In genomic region chr16:14159746-14160131, GRCm38 (mm10) we compare ENCODE assay signal across 8 mouse cellular contexts. TPM values are rescaled to one million over a fixed set of nuclear protein-coding genes. Genes with fewer than 3 reads are reported as not detected.
DNase-seq lines count a peak whose midpoint lies in the region; ATAC-seq and TF ChIP-seq lines count a peak whose summit lies in the region.

No protein-coding gene starts in this region.

- H3K36me3 ChIP-seq in G1E (replicated peaks): peaks cover 13% of the 10 kb centered on the region
- no peaks in the 10 kb centered on the region for H3K36me3 ChIP-seq in forebrain, embryonic 10.5 days (replicated peaks)
- no peaks in the 10 kb centered on the region for H3K36me3 ChIP-seq in lung, embryonic 15.5 days

- H3K27ac ChIP-seq in forebrain, embryonic 10.5 days: peak overlapping the region; percentile 94
- H3K27ac ChIP-seq in lung, embryonic 15.5 days: peak overlapping the region; percentile 97

- DNase-seq in G1E (ENCODE audit: low spot score): peak; percentile 33
- DNase-seq in brain, embryonic 18.5 days (ENCODE audit: low read depth, low spot score): peak; percentile 60
- DNase-seq in forebrain, embryonic 10.5 days (ENCODE audit: extremely low spot score, low spot score): no peak
- peak; percentile 82 to 88 for DNase-seq in heart, postnatal 10 days
- peak; percentile 55 to 91 for DNase-seq in layer of hippocampus, adult 18-20 months (ENCODE audit: low spot score in 2 of 2)
- peak; percentile 48 for DNase-seq in ovary, postnatal 10 days (ENCODE audit: low spot score)
- DNase-seq in thymus, postnatal 10 days (ENCODE audit: low spot score in 2 of 2): peak; percentile 77 to 78

- peak overlapping the region; percentile 89 for H3K4me3 ChIP-seq in G1E (ENCODE audit: low read depth, low read length)
- peak overlapping the region; percentile 80 for H3K4me3 ChIP-seq in forebrain, embryonic 10.5 days
- H3K4me3 ChIP-seq in lung, embryonic 15.5 days: peak overlapping the region; percentile 65

- H3K9ac ChIP-seq in lung, embryonic 15.5 days: peak overlapping the region; percentile 57

- intact Hi-C loops in heart, postnatal 10 days (cut with DNase I): loop anchor here (5.0 to 10.0 kb wide), 4 partner anchors 158 to 485 kb away; partner anchors contain the start of genes 3110001I22Rik, Bfar, Fopnl and Mpv17l

- no peaks in the 10 kb centered on the region for H3K27me3 ChIP-seq in G1E (ENCODE audit: insufficient read depth, low read length)
- no peaks in the 10 kb centered on the region for H3K27me3 ChIP-seq in forebrain, embryonic 10.5 days (ENCODE audit: poor library complexity, severe bottlenecking)
- no peaks in the 10 kb centered on the region for H3K27me3 ChIP-seq in lung, embryonic 15.5 days

- WGBS in forebrain, embryonic 10.5 days: 0% methylated on average over 10 of the region's 10 CpGs
- WGBS in lung, embryonic 15.5 days: under 1% methylated on average over 10 of the region's 10 CpGs

- TF ChIP-seq CTCF in G1E (IDR thresholded peaks at IDR 0.05; ENCODE audit: low read depth, low read length): peak; percentile 85

- H3K4me1 ChIP-seq in G1E (ENCODE audit: insufficient read depth, low read depth, low read length): peaks cover 51% of the 10 kb centered on the region
- peaks cover 33% of the 10 kb centered on the region for H3K4me1 ChIP-seq in forebrain, embryonic 10.5 days
- H3K4me1 ChIP-seq in lung, embryonic 15.5 days: peaks cover 29% of the 10 kb centered on the region

- H3K9me3 ChIP-seq in G1E (replicated peaks): no peaks in the 10 kb centered on the region
- no peaks in the 10 kb centered on the region for H3K9me3 ChIP-seq in forebrain, embryonic 10.5 days
- no peaks in the 10 kb centered on the region for H3K9me3 ChIP-seq in lung, embryonic 15.5 days

- H3K4me2 ChIP-seq in lung, embryonic 15.5 days: peak overlapping the region; percentile 64

- no peak for ATAC-seq in G1E (ENCODE audit: extremely low read depth, insufficient number of reproducible peaks, low FRiP score, poor library complexity, severe bottlenecking)
- peak; percentile 8; the same call in 1 of the 2 replicates for ATAC-seq in lung, embryonic 15.5 days (ENCODE audit: borderline replicate concordance, extremely low read depth, low FRiP score, low TSS enrichment)

RNA-seq across cellular contexts. Expression of gene Nde1, which starts 3.3 kb away (rescaled TPM):
- total RNA-seq in G1E (2014; fragmentation: Nextera tagmentation) (53.4 and 85.9 TPM in 2 replicates), G1E (2017) (57.7 and 58.2 TPM in 2 replicates)
- 51.1 and 54.6 TPM in 2 replicates for polyA plus RNA-seq in G1E (2012)
- polyA plus RNA-seq in forebrain, embryonic 10.5 days (2016; fragmentation: Nextera tagmentation; extraction: Ambion mirVana): 214 and 215 TPM in 2 replicates
- total RNA-seq in heart, postnatal 10 days (2021): 10 to 100 TPM; 34.8 to 39.2 TPM
- total RNA-seq in layer of hippocampus, adult 18-20 months (2021): 10 to 100 TPM; 29.0 TPM
- 137 and 143 TPM in 2 replicates for polyA plus RNA-seq in lung, embryonic 15.5 days (2015; fragmentation: Nextera tagmentation; extraction: Ambion mirVana)

RNA-seq across cellular contexts. Expression of gene Marf1, which starts 3.4 kb away (rescaled TPM):
- total RNA-seq in G1E (2014; fragmentation: Nextera tagmentation) (71.2 and 75.4 TPM in 2 replicates), G1E (2017) (28.5 and 32.3 TPM in 2 replicates)
- polyA plus RNA-seq in G1E (2012): 1.8 and 3.3 TPM in 2 replicates
- 14.6 TPM in 2 replicates for polyA plus RNA-seq in forebrain, embryonic 10.5 days (2016; fragmentation: Nextera tagmentation; extraction: Ambion mirVana)
- total RNA-seq in heart, postnatal 10 days (2021): 10 to 100 TPM; 24.4 to 28.5 TPM
- total RNA-seq in layer of hippocampus, adult 18-20 months (2021): 100 to 1,000 TPM; 131 to 142 TPM
- polyA plus RNA-seq in lung, embryonic 15.5 days (2015; fragmentation: Nextera tagmentation; extraction: Ambion mirVana): 15.1 and 15.4 TPM in 2 replicates
